Mouse (Mus musculus) forebrain, embryonic 16.5 days (tissue): ENCODE data around the gene Supt4a. TPM values are rescaled to one million over a fixed set of nuclear protein-coding genes. Genes with fewer than 3 reads are reported as not detected.

Source experiments
- ATAC-seq: fragments of 200-750 bp; cut with Nextera tagmentation; 2 replicates; pipeline ENCODE4 v1.8.0; 2017; ENCODE audit warnings: mild to moderate bottlenecking, moderate library complexity
- H3K27ac ChIP-seq: fragments of 300-500 bp; sonication (generic); 2 replicates; pipeline ENCODE4 v1.5.1; 2014; ENCODE audit warnings: low read length, control low read depth
- H3K27me3 ChIP-seq: fragments of 300-500 bp; sonication (generic); replicated peaks from 2 replicates; pipeline ENCODE4 v1.6.1; 2014; ENCODE audit warnings: low read length; ENCODE audit not compliant: control insufficient read depth, insufficient read depth
- H3K36me3 ChIP-seq: fragments of 300-500 bp; sonication (generic); 2 replicates; pipeline ENCODE4 v1.6.1; 2014; ENCODE audit not compliant: control insufficient read depth, insufficient read depth
- H3K4me1 ChIP-seq: fragments of 300-500 bp; sonication (generic); replicated peaks from 2 replicates; pipeline ENCODE4 v1.6.1; 2014; ENCODE audit warnings: low read length; ENCODE audit not compliant: control insufficient read depth, insufficient read depth
- H3K4me2 ChIP-seq: fragments of 300-500 bp; sonication (generic); 2 replicates; pipeline ENCODE4 v1.6.1; 2014; ENCODE audit warnings: mild to moderate bottlenecking, low read length, control low read depth
- H3K4me3 ChIP-seq: fragments of 300-500 bp; sonication (generic); replicated peaks from 2 replicates; pipeline ENCODE4 v1.5.1; 2014; ENCODE audit warnings: mild to moderate bottlenecking, low read length, control low read depth
- H3K9ac ChIP-seq: fragments of 300-500 bp; sonication (generic); replicated peaks from 2 replicates; pipeline ENCODE4 v1.6.1; 2014; ENCODE audit warnings: low read depth, low read length, control low read depth
- H3K9me3 ChIP-seq: fragments of 300-500 bp; sonication (generic); 2 replicates; pipeline ENCODE4 v1.6.1; 2016; ENCODE audit warnings: low read length; ENCODE audit not compliant: control insufficient read depth
- WGBS: fragments of 180-500 bp; shearing (Covaris S2); extraction: QIAGEN DNeasy Blood & Tissue Kit; methylation state at CpG from one replicate; pipeline ENCODE4 v1.1.7; 2014; 5-methylcytosine and 5-hydroxymethylcytosine counted together
- polyA plus RNA-seq: library from polyadenylated mRNA; unstranded; fragments of >200 nt; fragmentation: Nextera tagmentation; extraction: Ambion mirVana; gene quantifications from 2 replicates; pipeline ENCODE4 v1.2.1, GENCODE M21; 2015

Supt4a gene
- polyA plus RNA-seq, 1 experiment from 2014 or later: 133 TPM

DNA sequence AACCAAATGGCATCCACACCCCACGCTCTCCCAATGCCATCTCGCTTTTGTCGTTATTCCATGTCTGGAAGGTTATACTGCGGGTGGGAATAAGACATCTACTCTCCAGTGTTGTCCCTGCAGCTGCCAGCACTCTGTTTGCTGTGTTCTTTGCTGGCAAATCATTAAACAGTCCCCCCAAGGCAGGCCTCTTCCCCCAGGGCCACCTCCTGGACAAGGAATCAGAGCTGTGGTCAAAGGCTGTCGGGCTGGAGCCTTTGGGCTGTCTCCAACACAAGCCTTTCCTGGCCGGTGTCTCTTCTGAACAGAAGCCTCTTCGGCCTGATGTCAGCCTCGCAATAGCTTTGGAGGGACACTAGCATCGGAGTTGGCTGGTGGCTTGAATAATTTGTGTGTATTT, 33.1 kb upstream of the Supt4a start:
- no peak overlapping the region for H3K4me2 ChIP-seq
- H3K27ac ChIP-seq: no peak overlapping the region
- no peaks in the 10 kb centered on the region for H3K27me3 ChIP-seq
- H3K9ac ChIP-seq: no peak overlapping the region
- no peaks in the 10 kb centered on the region for H3K4me1 ChIP-seq
- H3K4me3 ChIP-seq: no peak overlapping the region
- H3K36me3 ChIP-seq: no peaks in the 10 kb centered on the region
- ATAC-seq: no peak
- no peaks in the 10 kb centered on the region for H3K9me3 ChIP-seq
- 87% methylated on average over 9 of the region's 9 CpGs for WGBS

DNA sequence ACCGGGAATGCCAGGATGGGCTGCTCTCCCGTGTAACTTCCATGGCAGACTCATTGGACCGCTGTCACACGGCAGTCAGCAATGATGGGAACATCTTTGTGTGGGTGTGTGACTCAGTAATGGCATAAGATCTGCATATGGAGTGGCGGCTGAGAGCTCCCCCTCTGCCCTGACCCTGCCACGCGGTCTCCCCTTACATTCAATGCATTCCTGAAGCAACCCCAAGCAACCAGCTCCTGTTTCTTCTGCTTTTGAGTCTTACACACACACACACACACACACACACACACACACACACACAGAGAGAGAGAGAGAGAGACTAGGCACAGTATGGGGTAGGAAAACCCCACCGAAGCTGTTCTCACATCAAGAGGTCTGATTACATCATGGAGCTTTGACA, 29.8 kb upstream of the Supt4a start:
- Histone ChIP-seq H3K9ac (no peak overlapping the region), H3K4me1 (peaks cover 8% of the 10 kb centered on the region), H3K9me3 (no peaks in the 10 kb centered on the region), H3K27me3 (peaks cover 3% of the 10 kb centered on the region; the same call in 1 of the 2 replicates), H3K36me3 (no peaks in the 10 kb centered on the region), H3K27ac (no peak overlapping the region), H3K4me3 (no peak overlapping the region), H3K4me2 (no peak overlapping the region)
- WGBS: 29% methylated on average over 8 of the region's 8 CpGs
- ATAC-seq: no peak

DNA sequence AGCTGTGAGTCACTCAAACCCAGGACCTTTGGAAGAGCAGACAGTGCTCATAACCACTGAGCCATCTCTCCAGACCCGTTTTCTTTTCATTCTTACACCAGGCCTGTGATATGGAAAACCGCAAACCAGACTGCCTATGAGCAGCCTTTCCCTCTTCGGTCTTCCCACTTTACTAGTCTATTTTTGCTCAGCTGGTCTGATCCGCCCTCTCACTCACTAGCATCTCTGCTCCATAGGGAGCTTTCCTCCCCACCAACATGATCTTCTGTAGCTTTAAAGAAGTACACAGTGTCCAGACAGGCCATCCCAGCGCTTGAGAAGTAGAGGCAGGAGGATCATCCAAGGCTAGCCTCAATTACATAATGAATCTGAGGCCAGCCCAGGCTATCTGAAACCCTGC, 28.4 kb upstream of the Supt4a start:
- Histone ChIP-seq H3K9ac (no peak overlapping the region), H3K27ac (no peak overlapping the region), H3K36me3 (no peaks in the 10 kb centered on the region), H3K4me3 (no peak overlapping the region), H3K9me3 (no peaks in the 10 kb centered on the region), H3K27me3 (peaks cover 3% of the 10 kb centered on the region; the same call in 1 of the 2 replicates), H3K4me1 (peaks cover 8% of the 10 kb centered on the region), H3K4me2 (no peak overlapping the region)
- no peak for ATAC-seq
- WGBS: 77% methylated on average over 5 of the region's 5 CpGs

DNA sequence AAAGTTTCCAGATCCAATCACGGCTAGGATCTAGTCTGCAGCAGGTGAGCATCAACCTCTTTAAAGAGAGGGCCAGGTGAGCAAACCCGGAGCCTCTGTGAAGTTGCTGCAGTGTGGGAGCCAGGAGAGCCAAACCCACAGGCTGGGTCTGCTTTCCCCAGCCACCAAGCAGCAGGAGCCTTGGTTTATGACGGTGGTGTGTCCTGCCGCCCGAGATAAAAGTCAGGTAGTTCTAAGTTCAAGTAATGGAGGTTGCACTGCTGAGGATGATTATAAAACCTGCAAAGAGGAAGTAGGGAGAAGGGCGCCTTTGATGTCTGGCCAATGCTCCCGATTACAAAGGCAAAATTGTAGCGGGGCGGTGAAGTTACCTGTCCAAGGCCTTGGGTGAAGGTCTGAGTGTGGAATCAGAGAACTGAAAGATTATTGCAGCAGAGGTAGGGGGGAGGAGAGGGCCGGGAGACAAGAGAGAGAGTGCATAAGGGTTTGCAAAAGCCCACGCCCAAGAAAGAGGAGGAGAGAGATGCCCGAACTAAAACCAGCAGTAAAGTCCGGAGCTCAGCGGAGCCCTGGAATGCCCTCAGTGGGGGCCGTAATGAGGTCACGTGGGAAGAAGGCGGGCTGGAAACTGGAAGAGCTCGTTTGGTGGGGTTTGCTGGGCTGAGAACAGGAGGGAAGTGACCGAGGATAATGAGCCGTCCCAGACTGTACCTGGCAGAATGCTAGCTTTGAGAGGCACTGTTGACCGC, 27.7 kb upstream of the Supt4a start:
- Histone ChIP-seq H3K36me3 (no peaks in the 10 kb centered on the region), H3K4me2 (peak overlapping the region; percentile 48), H3K4me1 (peaks cover 8% of the 10 kb centered on the region), H3K4me3 (peak overlapping the region; percentile 24), H3K27me3 (peaks cover 3% of the 10 kb centered on the region; the same call in 1 of the 2 replicates), H3K27ac (no peak overlapping the region), H3K9ac (peak overlapping the region; percentile 9), H3K9me3 (no peaks in the 10 kb centered on the region)
- WGBS: 8% methylated on average over 21 of the region's 21 CpGs
- no peak for ATAC-seq

DNA sequence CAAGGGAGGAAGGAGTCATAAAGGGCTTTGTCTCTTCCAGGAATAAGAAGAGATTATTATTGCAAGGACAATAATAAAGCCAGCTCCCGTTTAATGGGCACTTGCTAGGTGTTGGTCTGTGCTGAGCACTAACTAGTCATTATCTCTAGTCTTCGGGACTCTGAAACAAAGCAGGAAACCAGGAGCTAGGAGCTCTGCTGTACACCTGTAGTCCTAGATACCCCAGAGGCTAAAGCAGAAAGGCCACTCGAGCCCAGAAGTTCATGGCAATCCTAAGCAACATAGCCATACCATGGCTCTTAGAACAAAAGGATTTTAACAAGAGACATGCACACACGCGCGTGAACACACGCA, 27.1 kb upstream of the Supt4a start:
- ATAC-seq: no peak
- Histone ChIP-seq H3K9ac (peak overlapping the region; percentile 9), H3K4me2 (peak overlapping the region; percentile 48), H3K9me3 (no peaks in the 10 kb centered on the region), H3K27ac (no peak overlapping the region), H3K4me1 (peaks cover 8% of the 10 kb centered on the region), H3K27me3 (peaks cover 3% of the 10 kb centered on the region; the same call in 1 of the 2 replicates), H3K36me3 (no peaks in the 10 kb centered on the region), H3K4me3 (peak overlapping the region; percentile 24)
- 52% methylated on average over 7 of the region's 7 CpGs for WGBS

DNA sequence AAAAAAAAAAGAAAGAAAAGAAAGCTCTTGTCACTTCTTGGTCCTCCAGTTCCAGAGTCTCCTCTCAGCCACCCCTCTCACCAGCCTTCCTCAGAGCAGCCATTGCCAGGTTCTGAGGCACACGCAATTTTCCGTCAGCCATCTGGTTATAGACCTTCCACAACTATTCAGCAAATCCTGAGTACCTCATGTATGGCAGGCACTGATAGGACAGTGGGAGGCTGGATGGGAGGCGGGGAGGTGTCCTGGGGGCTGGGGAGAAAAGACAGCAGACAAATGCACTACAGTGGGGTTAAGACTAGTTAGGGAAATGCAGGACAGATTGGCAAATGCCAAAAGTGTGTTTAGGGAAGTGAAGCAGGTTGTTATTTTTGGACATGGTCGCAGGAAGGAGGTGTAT, 25.2 kb upstream of the Supt4a start:
- no peaks in the 10 kb centered on the region for H3K36me3 ChIP-seq
- no peak overlapping the region for H3K4me3 ChIP-seq
- no peak overlapping the region for H3K4me2 ChIP-seq
- ATAC-seq: no peak
- 82% methylated on average over 4 of the region's 4 CpGs for WGBS
- peaks cover 8% of the 10 kb centered on the region for H3K4me1 ChIP-seq
- H3K9me3 ChIP-seq: no peaks in the 10 kb centered on the region
- no peak overlapping the region for H3K9ac ChIP-seq
- H3K27me3 ChIP-seq: peaks cover 3% of the 10 kb centered on the region; the same call in 1 of the 2 replicates
- H3K27ac ChIP-seq: no peak overlapping the region

DNA sequence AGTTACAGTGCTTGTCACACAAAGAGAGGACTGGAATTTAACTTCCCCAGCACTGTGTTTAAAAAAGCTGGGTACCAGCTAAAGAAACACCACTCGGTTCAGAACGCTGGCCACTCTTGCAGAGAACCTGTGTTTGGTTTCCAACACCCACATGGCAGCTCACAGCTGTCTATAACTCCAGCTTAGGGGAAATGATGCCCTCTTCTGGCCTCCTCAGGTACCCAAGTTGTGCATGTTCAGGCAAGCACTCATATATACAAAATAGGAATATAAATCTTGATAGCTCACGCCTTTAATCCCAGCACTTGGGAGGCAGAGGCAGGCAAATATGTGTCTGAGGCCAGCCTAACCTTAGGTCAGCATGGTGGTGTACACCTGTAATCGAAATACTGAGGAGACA, 21.4 kb upstream of the Supt4a start:
- WGBS: 84% methylated on average over 4 of the region's 4 CpGs

DNA sequence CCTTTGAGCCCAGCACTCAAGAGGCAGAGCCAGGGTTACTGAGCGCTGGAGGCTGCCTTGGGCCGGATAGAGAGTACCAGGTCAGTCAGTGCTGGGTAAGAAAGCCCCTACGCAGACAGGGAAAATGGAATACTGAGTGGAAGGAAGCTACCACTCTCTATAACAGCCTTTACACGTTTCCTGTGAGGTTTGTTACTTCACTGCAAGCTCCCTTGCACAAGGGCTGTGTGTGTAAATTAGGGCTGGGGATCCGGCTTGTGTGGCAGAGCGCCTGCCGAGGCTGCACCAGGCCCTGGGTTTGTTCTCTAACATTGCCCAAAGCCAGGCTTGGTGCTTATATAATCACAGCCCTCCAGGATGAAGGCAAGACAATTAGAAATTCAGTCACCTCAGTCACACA, 17.8 kb upstream of the Supt4a start:
- Histone ChIP-seq H3K9ac (no peak overlapping the region), H3K27me3 (no peaks in the 10 kb centered on the region), H3K4me1 (no peaks in the 10 kb centered on the region), H3K4me2 (no peak overlapping the region), H3K9me3 (no peaks in the 10 kb centered on the region), H3K27ac (no peak overlapping the region), H3K36me3 (no peaks in the 10 kb centered on the region), H3K4me3 (no peak overlapping the region)
- no peak for ATAC-seq
- WGBS: 71% methylated on average over 7 of the region's 7 CpGs

More for the DNA sequence above, 21.4 kb upstream of the Supt4a start:
- H3K9ac ChIP-seq: no peak overlapping the region
- H3K4me2 ChIP-seq: no peak overlapping the region
- H3K27ac ChIP-seq: no peak overlapping the region
- no peaks in the 10 kb centered on the region for H3K4me1 ChIP-seq
- no peak for ATAC-seq
- H3K27me3 ChIP-seq: no peaks in the 10 kb centered on the region
- H3K9me3 ChIP-seq: no peaks in the 10 kb centered on the region
- H3K4me3 ChIP-seq: no peak overlapping the region
- H3K36me3 ChIP-seq: no peaks in the 10 kb centered on the region

DNA sequence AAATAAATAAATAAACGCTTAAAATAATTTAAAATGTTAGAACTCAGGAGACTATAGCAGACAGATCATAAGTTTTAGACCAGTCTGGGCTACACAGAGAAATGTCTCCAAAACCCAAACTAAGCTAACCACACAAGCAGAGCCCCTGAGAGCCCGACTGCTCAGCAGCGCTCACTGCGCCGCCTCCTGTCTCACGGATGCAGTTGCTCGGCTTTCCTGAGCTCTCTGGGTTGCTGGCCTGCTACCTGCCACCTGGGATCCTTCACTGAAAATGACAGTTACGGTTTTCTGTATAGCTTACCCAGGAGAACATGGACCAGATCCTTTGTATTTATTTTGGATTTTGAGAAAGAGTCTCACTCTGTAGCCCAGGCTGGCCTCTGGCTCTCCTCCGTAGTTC, 17.0 kb upstream of the Supt4a start:
- no peak overlapping the region for H3K4me2 ChIP-seq
- WGBS: 58% methylated on average over 9 of the region's 9 CpGs
- no peak overlapping the region for H3K27ac ChIP-seq
- no peaks in the 10 kb centered on the region for H3K9me3 ChIP-seq
- no peak overlapping the region for H3K9ac ChIP-seq
- no peaks in the 10 kb centered on the region for H3K36me3 ChIP-seq
- H3K4me1 ChIP-seq: no peaks in the 10 kb centered on the region
- H3K27me3 ChIP-seq: no peaks in the 10 kb centered on the region
- no peak for ATAC-seq
- H3K4me3 ChIP-seq: no peak overlapping the region

DNA sequence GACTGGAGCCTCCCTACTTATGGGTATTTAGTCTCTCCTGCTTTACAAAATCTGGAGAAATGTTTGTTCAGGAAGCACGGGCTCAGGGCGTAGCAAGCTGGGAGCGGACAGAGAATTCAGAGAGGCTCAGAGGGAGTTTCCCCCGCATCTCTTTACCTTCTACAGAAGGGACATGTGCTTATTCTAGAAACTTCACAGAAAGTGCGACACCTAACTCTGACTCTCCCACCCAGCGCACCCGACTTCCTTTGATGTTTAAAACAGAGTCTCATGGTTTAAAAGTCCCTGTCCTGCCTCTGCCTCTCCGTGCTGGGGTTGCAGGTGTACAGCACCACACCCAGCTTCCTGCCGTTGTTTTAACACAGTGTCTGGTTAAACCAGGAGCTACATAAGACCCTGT, 16.5 kb upstream of the Supt4a start:
- no peak overlapping the region for H3K4me2 ChIP-seq
- H3K9me3 ChIP-seq: no peaks in the 10 kb centered on the region
- no peak for ATAC-seq
- H3K36me3 ChIP-seq: no peaks in the 10 kb centered on the region
- H3K9ac ChIP-seq: no peak overlapping the region
- H3K4me1 ChIP-seq: no peaks in the 10 kb centered on the region
- no peak overlapping the region for H3K27ac ChIP-seq
- WGBS: 78% methylated on average over 9 of the region's 9 CpGs
- no peak overlapping the region for H3K4me3 ChIP-seq
- H3K27me3 ChIP-seq: no peaks in the 10 kb centered on the region
